Mouse (Mus musculus): ENCODE data around the gene Mllt10. TPM values are rescaled to one million over a fixed set of nuclear protein-coding genes. Genes with fewer than 3 reads are reported as not detected.

Mllt10 gene
- polyA plus RNA-seq, 1 experiment from 2014 or later = 33.5 TPM

DNA sequence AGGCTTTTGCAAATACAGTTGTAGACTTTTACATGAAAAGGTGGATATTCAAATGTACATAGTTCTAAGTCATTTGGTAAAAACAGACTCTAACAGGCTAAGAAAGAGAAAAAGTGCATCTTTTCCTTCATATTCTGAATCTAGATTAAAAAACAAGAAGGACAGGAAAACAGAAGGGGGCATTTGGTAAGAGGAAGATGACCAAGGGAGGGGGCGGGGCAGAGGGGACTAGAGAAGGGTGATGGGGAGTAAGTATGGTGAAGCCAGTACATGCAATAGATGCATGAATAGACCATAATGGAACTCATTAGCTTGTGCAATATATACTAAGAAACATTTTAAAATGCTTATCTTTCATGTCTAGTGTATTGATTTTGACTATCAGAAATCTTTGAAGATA, 5.4 kb downstream of the Mllt10 start:
- H3K9ac ChIP-seq (replicated peaks; ENCODE audit: low read length) = no peak overlapping the region
- H3K4me2 ChIP-seq (ENCODE audit: low read length) = no peak overlapping the region
- no peak overlapping the region for H3K27ac ChIP-seq (replicated peaks; ENCODE audit: low read depth, low read length)
- peaks cover 5% of the 10 kb centered on the region for H3K4me1 ChIP-seq (ENCODE audit: control insufficient read depth, insufficient read depth, low read length)
- peak; percentile 28 for DNase-seq
- ATAC-seq (ENCODE audit: low FRiP score, low TSS enrichment) = no peak
- H3K36me3 ChIP-seq (ENCODE audit: control insufficient read depth, insufficient read depth, low read length) = no peaks in the 10 kb centered on the region
- 50% methylated on average over 1 of the region's 1 CpGs for WGBS
- no peaks in the 10 kb centered on the region for H3K9me3 ChIP-seq (ENCODE audit: control insufficient read depth, low read length)
- H3K4me3 ChIP-seq (replicated peaks; ENCODE audit: low read depth, low read length) = no peak overlapping the region
- no peaks in the 10 kb centered on the region for H3K27me3 ChIP-seq (ENCODE audit: control insufficient read depth, insufficient read depth, low read length)

- peak; percentile 51 for ATAC-seq (ENCODE audit: low FRiP score, low TSS enrichment)
- peak overlapping the region; percentile 86 for H3K4me2 ChIP-seq (ENCODE audit: low read length)
- peak overlapping the region; percentile 100 for H3K27ac ChIP-seq (replicated peaks; ENCODE audit: low read depth, low read length)
- no peaks in the 10 kb centered on the region for H3K9me3 ChIP-seq (ENCODE audit: control insufficient read depth, low read length)
- under 1% methylated on average over 18 of the region's 18 CpGs for WGBS
- H3K4me1 ChIP-seq (ENCODE audit: control insufficient read depth, insufficient read depth, low read length) = peaks cover 8% of the 10 kb centered on the region
- H3K4me3 ChIP-seq (replicated peaks; ENCODE audit: low read depth, low read length) = peak overlapping the region; percentile 81
- DNase-seq = peak; percentile 78
- H3K9ac ChIP-seq (replicated peaks; ENCODE audit: low read length) = peak overlapping the region; percentile 92
- H3K27me3 ChIP-seq (ENCODE audit: control insufficient read depth, insufficient read depth, low read length) = no peaks in the 10 kb centered on the region
- H3K36me3 ChIP-seq (ENCODE audit: control insufficient read depth, insufficient read depth, low read length) = peaks cover 10% of the 10 kb centered on the region
These were observed 8.8 kb downstream of the Mllt10 start for GRCm38 (mm10) chr2:18063763-18064251.

- WGBS = under 1% methylated on average over 36 of the region's 58 CpGs
- Histone ChIP-seq H3K36me3 (ENCODE audit: control insufficient read depth, insufficient read depth, low read length) (peaks cover 10% of the 10 kb centered on the region), H3K27me3 (ENCODE audit: control insufficient read depth, insufficient read depth, low read length) (no peaks in the 10 kb centered on the region), H3K4me2 (ENCODE audit: low read length) (peak overlapping the region; percentile 86), H3K27ac (replicated peaks; ENCODE audit: low read depth, low read length) (peak overlapping the region; percentile 100), H3K9me3 (ENCODE audit: control insufficient read depth, low read length) (no peaks in the 10 kb centered on the region), H3K4me3 (replicated peaks; ENCODE audit: low read depth, low read length) (peak overlapping the region; percentile 81), H3K9ac (replicated peaks; ENCODE audit: low read length) (peak overlapping the region; percentile 92), H3K4me1 (ENCODE audit: control insufficient read depth, insufficient read depth, low read length) (peaks cover 8% of the 10 kb centered on the region)
- ATAC-seq (ENCODE audit: low FRiP score, low TSS enrichment) (peak; percentile 95), DNase-seq (peak; percentile 97)
These were observed 9.4 kb downstream of the Mllt10 start for GRCm38 (mm10) chr2:18064356-18064858.

DNA sequence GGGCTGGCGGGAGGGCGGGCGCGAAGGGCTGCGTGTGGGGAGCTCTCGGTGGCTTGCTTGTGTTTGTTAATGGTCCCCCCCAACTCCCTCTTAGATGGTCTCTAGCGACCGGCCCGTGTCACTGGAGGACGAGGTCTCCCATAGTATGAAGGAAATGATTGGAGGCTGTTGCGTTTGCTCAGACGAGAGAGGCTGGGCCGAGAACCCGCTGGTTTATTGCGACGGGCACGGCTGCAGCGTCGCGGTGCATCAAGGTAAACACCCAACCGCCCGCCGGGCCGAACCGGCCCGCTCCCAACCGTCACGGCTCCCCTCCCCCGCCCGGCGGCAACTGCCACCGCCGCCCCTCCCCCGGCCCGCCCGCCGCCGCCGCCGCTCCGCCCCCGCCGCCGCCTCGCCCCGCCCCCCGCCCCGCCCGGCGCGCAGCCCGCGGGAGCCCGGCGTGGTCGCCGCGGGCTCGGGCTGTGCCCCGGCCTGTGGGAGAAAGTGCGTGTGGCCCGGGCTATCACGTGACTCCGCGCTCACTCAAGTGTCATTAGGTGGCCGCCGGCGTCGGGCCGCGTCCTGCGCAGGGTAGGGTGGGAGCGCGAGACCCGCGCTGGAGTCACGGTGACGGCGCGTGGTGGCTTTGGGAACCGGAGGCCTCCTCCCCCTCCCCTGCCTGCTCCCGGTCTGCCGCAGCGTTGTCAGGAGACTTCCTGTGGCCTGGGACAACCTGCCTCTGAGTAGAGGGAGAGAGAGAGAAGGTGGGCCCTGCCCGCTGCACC, 10.1 kb downstream of the Mllt10 start:
- under 1% methylated on average over 54 of the region's 85 CpGs for WGBS
- DNase-seq (peak; percentile 85), ATAC-seq (ENCODE audit: low FRiP score, low TSS enrichment) (peak; percentile 74)
- peak overlapping the region; percentile 92 for H3K9ac ChIP-seq (replicated peaks; ENCODE audit: low read length)
- peaks cover 8% of the 10 kb centered on the region for H3K4me1 ChIP-seq (ENCODE audit: control insufficient read depth, insufficient read depth, low read length)
- peak overlapping the region; percentile 86 for H3K4me2 ChIP-seq (ENCODE audit: low read length)
- H3K9me3 ChIP-seq (ENCODE audit: control insufficient read depth, low read length) = no peaks in the 10 kb centered on the region
- H3K27me3 ChIP-seq (ENCODE audit: control insufficient read depth, insufficient read depth, low read length) = no peaks in the 10 kb centered on the region
- H3K36me3 ChIP-seq (ENCODE audit: control insufficient read depth, insufficient read depth, low read length) = peaks cover 10% of the 10 kb centered on the region
- peak overlapping the region; percentile 81 for H3K4me3 ChIP-seq (replicated peaks; ENCODE audit: low read depth, low read length)
- peak overlapping the region; percentile 100 for H3K27ac ChIP-seq (replicated peaks; ENCODE audit: low read depth, low read length)

- Histone ChIP-seq H3K9ac (replicated peaks; ENCODE audit: low read length) (peak overlapping the region; percentile 92), H3K4me2 (ENCODE audit: low read length) (peak overlapping the region; percentile 86), H3K9me3 (ENCODE audit: control insufficient read depth, low read length) (no peaks in the 10 kb centered on the region), H3K4me1 (ENCODE audit: control insufficient read depth, insufficient read depth, low read length) (peaks cover 8% of the 10 kb centered on the region), H3K36me3 (ENCODE audit: control insufficient read depth, insufficient read depth, low read length) (peaks cover 10% of the 10 kb centered on the region), H3K27ac (replicated peaks; ENCODE audit: low read depth, low read length) (peak overlapping the region; percentile 100), H3K4me3 (replicated peaks; ENCODE audit: low read depth, low read length) (peak overlapping the region; percentile 81), H3K27me3 (ENCODE audit: control insufficient read depth, insufficient read depth, low read length) (no peaks in the 10 kb centered on the region)
- WGBS = 2% methylated on average over 6 of the region's 6 CpGs
- no peak for DNase-seq
- ATAC-seq (ENCODE audit: low FRiP score, low TSS enrichment) = no peak; the same call in 1 of the 2 replicates
These were observed 10.6 kb downstream of the Mllt10 start for GRCm38 (mm10) chr2:18065708-18066030.

DNA sequence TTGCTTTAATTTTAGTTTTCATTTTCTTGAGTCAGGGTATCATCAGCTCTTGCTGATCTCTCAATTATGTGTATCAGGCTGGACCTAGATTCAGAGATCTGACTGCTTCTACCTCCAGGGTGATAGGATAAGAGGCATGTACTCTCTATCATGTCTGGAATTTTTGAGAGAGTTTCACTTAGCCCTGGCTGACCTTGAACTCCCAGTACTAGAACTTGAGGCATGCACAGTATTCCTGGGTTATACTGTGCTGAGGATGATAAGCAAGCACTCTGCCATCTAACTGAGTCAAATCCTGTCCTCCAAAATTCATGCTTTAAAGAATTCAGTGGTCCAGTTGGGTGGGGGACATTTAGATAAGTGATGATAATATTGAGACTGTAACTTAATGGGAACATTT, 11.4 kb downstream of the Mllt10 start:
- no peaks in the 10 kb centered on the region for H3K27me3 ChIP-seq (ENCODE audit: control insufficient read depth, insufficient read depth, low read length)
- H3K4me2 ChIP-seq (ENCODE audit: low read length) = peak overlapping the region; percentile 86
- H3K27ac ChIP-seq (replicated peaks; ENCODE audit: low read depth, low read length) = no peak overlapping the region
- no peak overlapping the region for H3K4me3 ChIP-seq (replicated peaks; ENCODE audit: low read depth, low read length)
- H3K4me1 ChIP-seq (ENCODE audit: control insufficient read depth, insufficient read depth, low read length) = peaks cover 8% of the 10 kb centered on the region
- H3K9ac ChIP-seq (replicated peaks; ENCODE audit: low read length) = no peak overlapping the region
- DNase-seq (no peak), ATAC-seq (ENCODE audit: low FRiP score, low TSS enrichment) (no peak)
- H3K9me3 ChIP-seq (ENCODE audit: control insufficient read depth, low read length) = no peaks in the 10 kb centered on the region
- H3K36me3 ChIP-seq (ENCODE audit: control insufficient read depth, insufficient read depth, low read length) = peaks cover 10% of the 10 kb centered on the region

DNA sequence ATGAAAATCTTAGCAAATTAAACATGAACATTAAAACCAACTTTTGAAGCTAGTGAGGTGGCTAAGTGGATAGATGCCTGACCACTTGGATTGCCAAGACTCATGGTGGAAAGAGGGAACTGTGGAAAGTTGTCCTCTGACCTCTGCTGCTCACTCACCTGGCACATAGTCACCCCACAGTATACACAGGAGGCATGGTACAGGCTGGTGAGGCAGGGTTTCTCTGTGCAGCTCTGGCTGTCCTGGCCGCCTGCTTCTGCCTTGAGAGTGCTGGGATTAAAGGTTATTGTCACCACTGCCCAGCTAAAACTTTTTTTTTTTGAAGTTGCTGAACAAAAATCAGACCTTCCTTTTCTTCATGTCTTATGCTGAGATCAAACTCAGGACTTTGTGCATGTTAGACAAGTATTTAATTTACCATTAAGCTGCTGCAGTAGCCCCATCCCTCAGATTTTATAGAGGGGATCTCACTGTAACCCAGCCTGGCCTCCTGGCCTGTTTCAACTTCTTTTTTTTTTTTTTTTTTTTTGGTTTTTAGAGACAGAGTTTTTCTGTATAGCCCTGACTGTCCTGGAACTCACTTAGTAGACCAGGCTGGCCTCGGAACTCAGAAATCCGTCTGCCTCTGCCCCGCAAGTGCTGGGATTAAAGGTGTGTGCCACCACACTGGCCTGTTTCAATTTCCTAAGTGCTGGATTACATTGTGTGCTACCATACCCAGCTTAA, 13.2 kb downstream of the Mllt10 start:
- Histone ChIP-seq H3K9ac (replicated peaks; ENCODE audit: low read length) (no peak overlapping the region), H3K36me3 (ENCODE audit: control insufficient read depth, insufficient read depth, low read length) (peaks cover 22% of the 10 kb centered on the region), H3K4me3 (replicated peaks; ENCODE audit: low read depth, low read length) (no peak overlapping the region), H3K4me2 (ENCODE audit: low read length) (no peak overlapping the region), H3K27me3 (ENCODE audit: control insufficient read depth, insufficient read depth, low read length) (no peaks in the 10 kb centered on the region), H3K27ac (replicated peaks; ENCODE audit: low read depth, low read length) (no peak overlapping the region), H3K9me3 (ENCODE audit: control insufficient read depth, low read length) (no peaks in the 10 kb centered on the region), H3K4me1 (ENCODE audit: control insufficient read depth, insufficient read depth, low read length) (peaks cover 8% of the 10 kb centered on the region)
- WGBS = 79% methylated on average over 4 of the region's 4 CpGs
- DNase-seq (no peak), ATAC-seq (ENCODE audit: low FRiP score, low TSS enrichment) (no peak)

DNA sequence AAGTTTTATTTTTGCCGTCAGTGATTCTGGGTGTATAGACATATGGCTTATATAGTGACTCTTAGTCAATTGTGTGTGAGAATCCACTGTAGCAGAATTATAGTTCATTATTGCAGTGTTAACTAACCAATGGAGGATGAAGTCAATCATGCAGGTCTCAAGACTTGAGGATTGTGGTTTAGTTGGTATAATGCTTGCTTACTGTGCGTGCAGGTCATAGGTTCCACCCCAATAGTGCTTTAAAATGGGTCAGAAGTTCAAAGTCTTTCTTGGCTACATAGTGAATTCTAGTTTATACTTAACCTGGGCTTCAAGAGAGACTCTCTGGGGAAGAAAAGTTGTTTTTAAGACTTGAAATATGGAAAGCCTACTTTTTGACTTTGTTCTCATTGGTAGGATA, 16.9 kb downstream of the Mllt10 start:
- no peaks in the 10 kb centered on the region for H3K9me3 ChIP-seq (ENCODE audit: control insufficient read depth, low read length)
- H3K4me3 ChIP-seq (replicated peaks; ENCODE audit: low read depth, low read length) = no peak overlapping the region
- WGBS = 96% methylated on average over 2 of the region's 2 CpGs
- no peak overlapping the region for H3K4me2 ChIP-seq (ENCODE audit: low read length)
- H3K27me3 ChIP-seq (ENCODE audit: control insufficient read depth, insufficient read depth, low read length) = no peaks in the 10 kb centered on the region
- DNase-seq (no peak), ATAC-seq (ENCODE audit: low FRiP score, low TSS enrichment) (no peak)
- no peak overlapping the region for H3K9ac ChIP-seq (replicated peaks; ENCODE audit: low read length)
- H3K4me1 ChIP-seq (ENCODE audit: control insufficient read depth, insufficient read depth, low read length) = no peaks in the 10 kb centered on the region
- peaks cover 39% of the 10 kb centered on the region for H3K36me3 ChIP-seq (ENCODE audit: control insufficient read depth, insufficient read depth, low read length)
- H3K27ac ChIP-seq (replicated peaks; ENCODE audit: low read depth, low read length) = no peak overlapping the region

Data from midbrain, embryonic 14.5 days (tissue).